Mouse (Mus musculus) ES-CJ7 (cell line): Measurements from ENCODE around the gene Arhgap32.

Source experiments
- DNase-seq: peaks from one replicate; pipeline ENCODE4 v3.0.0; 2011; ENCODE audit warnings: low read depth, low spot score

Gene Arhgap32

DNA sequence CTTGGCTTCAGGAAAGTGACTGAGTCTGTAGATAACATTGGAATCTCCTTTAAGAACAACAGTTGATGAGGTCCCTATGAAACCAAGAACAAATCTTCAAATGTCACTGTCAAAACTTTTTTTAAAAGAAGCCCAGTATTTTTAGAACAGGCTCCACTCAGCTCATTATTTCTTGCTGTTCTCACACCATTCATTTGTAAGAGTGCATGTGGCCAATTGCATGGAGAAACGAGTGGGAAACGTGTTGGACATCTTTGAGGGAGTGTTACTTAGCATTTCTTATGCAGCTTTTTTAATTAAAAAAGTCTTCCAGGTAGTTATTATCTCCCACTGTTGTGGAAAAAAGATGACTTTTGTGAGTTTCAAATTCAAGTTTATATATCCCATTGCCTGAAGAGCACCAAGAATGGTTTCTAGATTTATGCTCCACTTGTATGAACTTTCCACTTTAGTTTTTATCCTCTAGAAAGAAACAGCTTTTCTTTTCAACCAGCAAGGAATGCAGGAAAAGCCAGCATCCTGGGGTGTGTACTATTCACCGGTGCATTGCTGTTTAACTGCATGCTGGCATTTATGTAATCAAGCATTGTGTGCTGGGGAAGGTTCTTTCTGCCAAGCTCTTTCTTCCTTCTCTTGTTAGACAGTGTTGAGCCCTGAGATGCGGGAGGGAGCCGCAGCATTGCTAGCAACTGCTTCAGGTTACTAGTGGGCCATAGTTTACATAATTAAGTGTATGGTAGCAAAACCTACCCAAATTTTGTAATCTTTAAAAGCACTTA, 76.5 kb downstream of the Arhgap32 start:
- no peak for DNase-seq

DNA sequence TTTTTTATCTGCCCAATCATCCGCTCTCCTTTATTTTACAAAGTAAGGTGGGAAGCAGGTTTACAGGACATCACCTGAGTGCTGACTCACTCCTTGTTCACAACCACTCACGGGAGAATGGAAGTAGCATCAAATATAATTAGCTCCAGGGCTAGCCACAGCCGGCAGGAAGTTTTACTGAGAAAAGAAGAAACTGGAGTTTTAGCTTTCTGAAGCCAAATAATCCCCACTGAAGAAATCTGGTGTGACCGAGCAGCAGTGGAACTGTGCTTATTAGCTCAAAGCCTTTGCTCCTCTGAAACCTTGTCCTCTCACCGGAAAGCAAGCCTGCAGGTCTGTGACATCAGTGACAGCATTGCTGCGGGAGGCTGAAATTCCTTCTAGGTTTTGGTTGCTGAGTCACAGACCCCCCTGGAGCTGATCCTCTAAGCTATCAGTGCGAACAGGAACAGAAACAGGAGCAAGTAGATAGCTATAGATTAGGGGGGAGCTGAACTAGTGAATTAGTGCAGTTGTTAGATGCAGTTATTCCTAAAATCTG, 88.6 kb downstream of the Arhgap32 start:
- no peak for DNase-seq

DNA sequence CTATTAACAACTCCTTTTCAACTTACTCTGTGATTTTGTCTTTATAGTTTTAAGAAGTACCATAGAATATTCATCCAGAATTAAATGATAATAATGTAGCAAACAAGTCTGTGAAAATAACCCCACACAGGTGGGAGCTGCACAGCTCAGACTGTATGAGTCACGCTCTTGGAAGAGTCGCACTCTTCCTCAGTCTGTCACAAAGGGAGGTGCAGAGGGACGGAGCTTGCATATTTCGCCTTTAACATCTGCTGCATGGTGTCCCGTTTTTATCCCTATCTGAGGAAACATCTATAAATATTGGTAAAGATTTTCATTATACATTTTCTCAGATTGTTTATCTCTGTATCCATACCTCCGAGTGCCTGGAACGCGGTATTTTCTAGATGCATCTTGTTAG, 91.2 kb downstream of the Arhgap32 start:
- DNase-seq: no peak

DNA sequence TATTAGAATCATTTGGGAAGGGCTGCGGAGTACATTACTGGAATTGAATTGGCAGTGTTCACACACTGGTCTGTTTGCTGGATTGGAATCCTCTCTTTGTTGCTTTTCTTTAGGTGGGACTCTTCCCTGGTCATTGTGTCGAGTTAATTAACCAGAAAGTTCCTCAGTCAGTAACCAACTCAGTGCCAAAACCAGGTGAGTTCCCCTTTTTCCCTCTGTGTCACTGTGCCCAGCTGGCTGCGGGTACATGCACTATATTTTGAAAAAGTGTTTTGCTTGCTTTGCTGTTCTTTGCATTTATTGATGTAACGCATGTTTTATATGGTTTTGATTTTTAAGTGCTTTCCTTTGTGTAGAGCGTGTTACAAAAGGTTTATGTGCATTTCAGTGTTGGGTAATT, 92.1 kb downstream of the Arhgap32 start:
- no peak for DNase-seq

DNA sequence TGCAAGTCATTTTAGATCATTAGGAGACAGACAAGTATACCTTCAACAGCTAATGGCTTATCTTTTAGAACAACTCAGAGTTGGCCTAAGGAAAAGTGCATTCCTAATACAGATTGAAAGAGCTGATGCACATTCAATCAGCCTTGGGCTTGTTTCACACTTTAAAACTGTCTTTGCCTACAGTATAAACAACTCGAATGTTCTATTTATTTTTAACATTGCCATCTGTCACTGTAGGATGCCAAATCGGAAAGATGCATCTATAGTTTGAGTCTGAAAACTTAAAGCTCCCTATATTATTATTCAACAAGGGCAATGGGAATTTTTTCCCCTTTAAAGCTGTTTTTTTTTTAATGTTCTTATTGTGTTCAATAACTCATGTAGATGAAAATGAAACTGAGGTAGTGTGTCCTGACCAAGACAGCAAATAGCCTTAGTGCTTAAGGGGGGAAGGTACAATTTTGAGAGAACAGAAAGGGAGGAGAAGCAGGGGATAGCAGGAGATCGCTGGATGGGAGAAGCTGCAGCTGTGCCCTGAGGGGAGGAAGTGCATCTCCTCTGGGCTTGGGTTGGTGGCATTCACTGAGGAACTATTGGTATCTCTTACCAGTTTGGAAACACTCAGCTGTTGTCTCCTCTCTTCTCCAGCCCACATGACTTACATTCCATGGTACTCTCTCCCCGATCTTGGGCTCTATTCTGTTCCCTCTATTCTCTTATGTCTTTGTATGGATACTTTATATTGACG, 101.1 kb downstream of the Arhgap32 start:
- no peak for DNase-seq

DNA sequence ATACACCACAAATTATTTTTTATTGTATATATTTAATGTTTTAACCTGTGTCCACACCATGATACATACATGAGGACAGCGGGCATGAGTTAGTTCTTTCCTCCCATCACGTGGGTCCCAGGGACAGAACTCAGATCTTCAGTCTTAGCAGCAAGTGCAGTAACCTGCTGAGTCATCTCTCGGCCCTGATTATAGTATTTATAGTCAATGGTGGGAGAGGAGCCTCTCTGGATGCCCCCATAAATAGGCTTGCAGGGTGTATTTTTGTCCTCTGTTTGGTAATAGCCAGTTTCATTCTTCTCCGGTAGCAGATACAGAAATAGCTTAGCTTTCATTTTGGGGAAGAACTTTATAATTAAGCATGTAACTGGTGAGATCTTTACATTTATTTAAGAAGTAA, 103.5 kb downstream of the Arhgap32 start:
- no peak for DNase-seq

DNA sequence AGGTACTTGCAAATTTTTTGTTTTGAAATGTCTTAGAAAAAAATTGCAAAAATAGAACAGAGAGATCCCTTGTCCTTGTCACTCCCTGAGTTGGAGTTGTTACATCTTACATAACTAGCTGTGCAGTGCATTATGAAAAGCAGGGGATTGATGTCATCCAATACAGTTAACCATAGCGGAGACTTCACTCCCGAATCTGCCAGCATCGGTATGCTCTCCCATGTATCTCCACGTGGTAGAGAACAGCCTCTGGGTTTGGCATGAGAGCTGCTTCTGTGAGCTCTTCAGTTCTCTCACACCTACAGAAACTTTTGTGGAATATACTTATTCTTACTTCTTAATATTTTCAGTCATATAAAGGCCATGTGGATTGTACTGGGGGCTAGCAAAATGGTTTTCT, 106.2 kb downstream of the Arhgap32 start:
- no peak for DNase-seq

DNA sequence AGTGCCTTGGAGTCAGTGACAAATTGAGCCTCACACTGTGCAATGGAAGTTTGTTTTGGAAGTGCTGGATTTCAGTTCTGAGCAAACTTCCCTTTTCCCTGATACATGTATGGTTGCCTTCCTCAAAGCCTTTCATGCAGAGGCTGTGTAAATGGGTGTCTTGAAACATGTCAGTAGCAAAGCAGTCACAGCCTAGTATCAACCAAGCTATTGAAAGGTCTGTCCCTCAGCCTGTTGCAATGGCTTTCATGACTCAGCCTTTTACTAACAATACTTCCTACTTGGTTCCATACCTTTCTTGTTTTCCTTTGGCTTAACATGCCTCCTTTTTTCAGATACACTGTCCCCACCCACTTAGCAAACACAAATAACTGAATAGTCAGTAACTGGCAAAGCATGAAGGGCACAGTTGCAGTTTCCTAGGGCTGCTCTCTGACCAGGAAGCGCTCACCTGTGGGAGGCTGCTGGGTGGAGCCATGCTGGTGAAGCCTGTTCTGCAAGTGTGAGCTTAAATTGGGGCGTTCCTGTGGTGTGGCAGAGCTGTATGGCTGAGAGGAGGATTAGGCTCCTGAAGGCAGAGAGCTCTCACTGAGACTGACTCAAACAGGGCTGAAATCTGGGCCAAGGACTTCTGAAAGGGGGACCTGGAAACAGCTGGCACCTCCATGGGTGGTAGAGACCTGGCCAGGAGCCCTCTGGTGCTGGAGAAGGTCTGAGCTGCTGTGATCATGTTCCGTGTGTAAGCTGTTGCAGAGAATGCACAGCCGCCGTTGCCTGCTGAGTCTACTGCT, 108.0 kb downstream of the Arhgap32 start:
- DNase-seq: no peak

DNA sequence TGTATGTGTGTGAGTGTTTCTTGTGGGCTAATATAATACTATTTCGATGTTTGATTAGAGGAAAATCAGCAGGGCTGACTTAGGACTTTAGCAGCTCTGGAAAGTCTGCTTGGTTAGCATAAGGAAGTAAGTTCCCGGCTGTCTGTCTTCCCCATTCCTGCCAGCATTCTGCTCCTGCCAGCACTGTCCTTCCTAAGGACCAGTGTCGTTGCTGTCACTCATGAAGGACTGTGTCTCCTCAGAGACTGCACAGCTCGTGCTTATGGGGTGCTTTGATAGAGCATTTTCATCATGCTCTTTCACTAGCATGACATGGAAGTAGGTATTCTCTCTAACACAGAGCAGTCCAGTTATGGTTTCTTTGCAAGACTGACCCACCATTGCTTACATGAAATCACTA, 109.0 kb downstream of the Arhgap32 start:
- DNase-seq: no peak

DNA sequence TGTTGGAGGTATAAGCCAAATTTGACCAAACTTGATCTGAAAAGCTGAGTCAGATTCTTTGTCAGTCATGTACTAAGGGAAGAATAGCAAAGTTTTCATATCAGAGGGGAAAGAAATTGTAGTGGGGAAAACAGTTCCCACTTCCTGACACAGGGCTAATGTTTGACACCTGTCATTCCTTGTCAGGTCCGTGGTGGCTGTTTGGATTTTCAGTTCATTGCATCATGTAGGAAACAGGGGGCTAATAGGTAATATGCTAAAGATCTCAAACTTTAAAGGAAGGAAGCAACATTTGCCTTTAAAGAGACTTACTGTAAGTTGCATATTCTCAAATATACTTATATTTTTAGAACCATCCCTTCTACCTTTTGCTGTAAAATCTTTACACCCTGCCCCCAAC, 109.6 kb downstream of the Arhgap32 start:
- DNase-seq: no peak

DNA sequence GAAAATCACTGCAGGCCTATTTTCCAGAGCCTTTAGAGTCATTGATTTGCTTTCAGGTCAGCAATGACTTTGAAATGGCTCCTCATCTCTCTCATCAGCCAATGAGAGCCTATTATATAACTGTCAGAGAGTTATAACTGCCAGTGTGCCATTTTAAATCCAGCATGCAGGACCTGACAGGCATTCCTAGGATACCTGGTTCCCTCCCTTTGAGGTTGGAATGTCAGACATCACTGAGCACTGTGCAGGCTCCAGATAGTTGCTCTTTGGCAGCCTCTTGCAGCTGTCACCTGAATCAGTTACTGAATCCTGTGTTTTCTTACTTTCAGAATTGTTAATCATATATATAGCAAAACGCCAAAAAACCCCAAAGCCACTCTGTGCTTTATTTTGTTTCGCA, 111.1 kb downstream of the Arhgap32 start:
- no peak for DNase-seq

DNA sequence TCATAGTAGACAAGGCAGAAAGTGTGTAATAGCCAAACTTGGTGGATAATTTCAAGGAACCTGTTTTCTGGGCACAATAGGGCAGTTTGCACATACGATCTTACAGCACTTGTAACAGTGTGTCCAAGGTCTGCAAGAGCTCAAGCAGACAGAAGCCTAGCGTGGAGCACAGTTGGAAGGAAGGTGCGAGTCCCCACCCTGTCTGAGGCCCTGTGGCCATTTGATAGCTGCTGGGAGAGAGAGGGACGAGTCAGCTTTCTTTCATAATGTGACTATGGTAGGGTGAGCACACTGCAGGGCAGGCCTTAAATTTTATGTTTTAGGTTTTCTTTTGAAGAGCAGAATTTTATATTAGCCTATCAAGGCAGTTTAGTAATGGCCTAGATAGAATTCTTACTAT, 117.7 kb downstream of the Arhgap32 start:
- no peak for DNase-seq

DNA sequence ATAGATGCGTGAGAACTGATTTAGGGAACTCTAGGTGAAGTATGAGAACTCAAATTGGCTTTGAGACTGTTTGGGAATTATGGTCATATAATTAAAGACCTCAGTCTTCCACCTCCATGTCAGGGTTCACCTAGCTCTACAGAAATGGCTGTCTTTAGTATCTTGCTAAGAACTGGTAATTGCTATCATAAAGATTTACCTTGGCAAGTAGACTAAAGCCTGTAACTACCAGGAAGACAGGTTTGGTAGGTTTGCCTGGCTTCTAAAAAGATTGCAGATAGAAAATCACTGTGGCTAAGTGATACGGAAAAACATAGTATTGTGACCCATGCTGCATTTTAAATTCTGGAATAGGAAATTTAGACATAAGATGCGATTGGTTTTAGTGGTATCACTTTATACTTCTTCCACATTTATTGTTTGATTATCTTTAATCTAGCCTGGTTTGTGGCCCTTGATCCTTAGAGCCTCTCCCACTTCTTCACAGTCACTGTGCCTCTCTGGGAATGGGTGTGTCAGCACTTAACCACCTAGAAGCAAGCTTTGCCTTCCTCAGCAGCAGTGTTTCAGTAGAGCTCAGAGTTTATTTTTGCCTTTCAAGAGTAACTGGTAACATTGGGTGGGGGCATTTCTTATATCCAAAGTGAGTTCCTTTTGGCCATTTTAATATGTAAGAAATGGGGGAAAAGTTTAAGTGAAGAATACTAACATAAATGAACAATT, 119.0 kb downstream of the Arhgap32 start:
- no peak for DNase-seq

DNA sequence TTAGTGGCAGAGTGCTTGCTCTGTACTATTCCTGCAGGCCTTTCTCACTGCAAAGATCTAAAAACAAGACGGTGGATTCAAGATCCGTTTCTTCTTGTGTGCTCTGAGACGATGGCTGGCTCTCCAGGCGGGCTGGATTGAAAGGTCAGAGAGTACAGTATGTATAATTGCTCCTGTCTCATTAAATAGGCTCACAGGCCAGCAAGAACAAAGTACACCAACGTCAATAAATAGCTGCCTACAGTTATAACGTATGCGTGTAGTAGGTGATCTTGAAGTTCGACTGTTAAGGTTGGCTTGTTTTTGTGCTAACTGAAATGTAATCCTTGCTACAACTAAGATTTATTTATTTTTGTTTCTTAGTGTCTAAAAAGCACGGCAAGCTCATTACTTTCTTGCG, 123.0 kb downstream of the Arhgap32 start:
- no peak for DNase-seq

DNA sequence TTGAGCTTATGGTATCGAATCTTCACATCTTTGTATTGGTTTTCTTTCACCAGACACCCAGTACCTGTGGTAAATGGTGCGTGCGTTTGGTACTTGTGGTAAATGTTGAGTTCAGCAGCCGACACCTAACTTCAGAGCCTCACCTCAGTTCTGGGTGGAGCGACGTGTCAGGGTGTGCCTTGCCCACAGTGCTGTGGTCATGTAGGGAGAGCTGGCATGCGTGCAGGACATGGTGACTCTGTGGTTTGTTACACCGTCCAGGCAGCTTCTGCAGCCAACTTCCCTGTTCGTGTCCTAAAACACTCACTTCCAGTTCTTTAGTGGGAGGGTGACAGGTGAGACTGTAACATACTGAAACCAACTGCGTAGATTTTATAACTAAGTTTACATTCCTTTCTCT, 123.5 kb downstream of the Arhgap32 start:
- no peak for DNase-seq

DNA sequence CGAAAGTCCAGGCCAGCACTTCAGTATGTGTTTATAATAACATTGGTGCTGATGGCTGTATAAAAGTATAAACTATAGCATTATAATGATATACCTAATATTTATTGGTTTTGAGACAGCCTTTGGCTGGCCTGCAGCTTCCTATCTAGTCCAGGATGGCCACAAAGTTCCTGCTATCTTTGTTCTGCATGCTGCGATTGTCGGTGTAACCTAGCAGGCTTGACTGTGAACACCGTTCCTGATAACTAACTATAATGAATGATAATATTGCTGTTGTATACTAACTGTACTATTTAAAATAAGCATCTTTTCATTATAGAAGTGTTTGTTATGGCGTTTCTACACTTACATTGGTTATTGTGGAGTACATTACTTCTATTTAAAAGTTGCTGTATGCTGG, 124.5 kb downstream of the Arhgap32 start:
- no peak for DNase-seq

DNA sequence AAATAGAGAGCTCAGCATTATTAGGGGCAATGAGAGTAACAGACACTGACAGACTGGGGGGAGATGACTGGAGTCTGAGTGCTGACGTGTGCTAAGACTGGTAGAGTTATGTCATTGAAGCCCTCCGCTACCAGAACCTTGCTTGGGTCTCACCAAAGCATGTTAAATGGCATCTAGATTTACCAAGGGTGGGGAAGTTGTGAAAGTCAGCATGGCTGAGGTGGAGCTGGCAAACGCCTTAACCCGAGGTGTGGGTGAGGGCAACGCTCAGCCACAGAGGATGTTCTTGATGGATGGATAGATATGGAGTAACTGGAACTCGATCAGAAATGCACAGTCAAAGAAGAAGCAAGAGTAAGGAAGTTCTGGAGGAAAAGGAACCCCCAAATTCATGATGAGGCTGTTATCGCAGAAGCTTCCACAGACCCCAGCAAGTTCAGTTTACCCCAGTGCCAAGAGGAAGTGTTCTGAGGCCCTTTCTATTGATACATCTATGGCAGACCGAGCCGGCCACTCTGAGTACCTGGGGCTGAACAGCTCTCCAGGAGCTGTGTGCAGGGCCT, 125.8 kb downstream of the Arhgap32 start:
- DNase-seq: no peak

DNA sequence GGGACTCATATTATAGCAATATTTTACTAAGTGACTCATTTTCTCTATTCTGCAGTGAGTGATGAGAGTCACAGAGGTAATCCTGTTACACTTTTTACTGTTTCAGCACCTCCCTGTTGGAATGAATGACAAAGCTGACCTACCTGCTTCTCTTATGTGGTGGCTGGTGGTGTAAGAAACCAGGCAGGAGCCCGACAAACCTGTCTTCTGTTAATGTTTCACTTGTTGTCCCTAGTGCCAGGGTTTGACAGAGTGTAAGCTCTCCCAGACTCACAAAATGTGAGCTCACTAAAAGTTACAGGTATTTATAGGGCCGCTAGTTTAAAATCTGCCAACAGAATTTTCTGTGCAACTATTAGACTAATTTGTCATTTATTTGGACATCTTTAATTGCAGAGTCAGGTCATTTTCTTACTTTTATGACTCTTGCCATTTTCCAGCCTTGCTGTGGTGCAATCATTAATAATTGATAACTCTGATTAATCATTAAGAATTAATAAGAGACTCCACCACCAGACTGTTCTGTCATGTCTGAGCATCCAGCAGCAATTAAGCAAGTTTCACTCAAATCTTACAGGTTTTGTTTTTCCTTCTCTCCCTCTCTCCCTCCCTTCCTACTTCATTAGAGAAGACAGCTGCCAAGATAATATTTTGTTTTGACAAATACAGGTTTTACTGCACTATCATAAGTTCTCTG, 127.1 kb downstream of the Arhgap32 start:
- no peak for DNase-seq

DNA sequence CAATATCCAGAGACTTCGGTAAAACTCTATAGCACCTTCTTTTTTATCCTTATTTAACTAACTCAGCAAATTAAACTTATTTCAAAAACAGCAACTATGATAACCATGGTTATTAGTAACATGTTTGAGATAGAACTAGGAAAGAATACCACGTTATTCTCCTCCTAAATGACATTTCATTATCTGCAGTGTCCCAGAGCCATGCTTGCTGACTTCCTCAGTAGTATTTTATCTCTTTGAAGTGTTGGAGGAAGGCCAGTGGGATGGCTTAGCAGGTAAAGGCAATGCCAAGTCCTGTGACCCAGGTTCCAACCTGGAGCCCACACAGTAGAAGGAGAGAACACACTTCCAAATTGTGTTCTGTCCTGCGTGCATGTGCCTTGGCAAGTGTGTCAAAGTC, 129.3 kb downstream of the Arhgap32 start:
- DNase-seq: no peak

DNA sequence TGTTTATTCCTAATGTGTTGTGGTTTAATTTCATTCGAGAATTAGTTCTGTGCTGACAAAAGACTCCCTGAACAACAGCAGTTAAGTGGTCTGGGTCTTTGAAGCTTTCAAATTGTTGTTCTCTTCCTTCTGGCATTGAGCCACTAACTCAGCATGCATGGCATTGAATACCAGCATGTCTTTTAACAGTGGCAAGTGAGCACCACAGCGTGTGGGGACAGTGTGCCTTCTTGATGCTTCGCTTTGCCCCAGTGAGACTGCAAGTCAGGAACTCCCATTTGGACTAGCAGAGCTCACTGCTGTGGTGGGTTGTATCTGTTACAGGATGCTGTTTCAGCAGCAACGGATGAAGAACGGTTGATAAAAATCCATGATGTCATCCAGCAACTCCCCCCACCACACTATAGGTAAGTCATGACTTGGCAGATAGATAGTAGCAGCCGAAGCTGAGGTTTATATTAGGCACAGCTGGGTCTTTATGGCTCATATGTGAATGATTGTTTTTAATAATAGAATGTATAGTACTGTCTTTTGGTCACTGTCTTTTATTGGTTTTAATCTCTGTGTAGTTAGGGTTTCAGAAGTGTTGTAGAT, 130.3 kb downstream of the Arhgap32 start:
- no peak for DNase-seq
